Mouse (Mus musculus) brown adipose tissue, adult 24 weeks (tissue): Measurements from ENCODE around the gene Thsd4. TPM values are rescaled to one million over a fixed set of nuclear protein-coding genes. Genes with fewer than 3 reads are reported as not detected.

ENCODE experiments used
- H3K27ac ChIP-seq: fragments of 200-500 bp; replicated peaks from 2 replicates; pipeline ENCODE4 v1.5.1; 2012; ENCODE audit warnings: low read depth, mild to moderate bottlenecking, low read length
- H3K4me1 ChIP-seq: fragments of 200-500 bp; 2 replicates; pipeline ENCODE4 v1.6.1; 2012; ENCODE audit warnings: low read length, mixed read lengths; ENCODE audit not compliant: control insufficient read depth, insufficient read depth, insufficient read length
- H3K4me3 ChIP-seq: fragments of 200-500 bp; 2 replicates; pipeline ENCODE4 v1.5.1; 2012; ENCODE audit warnings: low read depth, mild to moderate bottlenecking, low read length, moderate library complexity; ENCODE audit not compliant: insufficient read depth
- polyA plus RNA-seq: library from polyadenylated mRNA; stranded (reverse); fragments of >200 nt; gene quantifications from 2 replicates; pipeline ENCODE4 v1.2.4, GENCODE M21; 2012; ENCODE audit not compliant: missing spikeins, insufficient read depth, insufficient read length

Gene Thsd4
- polyA plus RNA-seq, 1 experiment: 0.24 TPM

- H3K4me3 ChIP-seq: no peak overlapping the region
- no peaks in the 10 kb centered on the region for H3K4me1 ChIP-seq
- no peak overlapping the region for H3K27ac ChIP-seq
These were observed 249.9 kb downstream of the Thsd4 start for GRCm38 (mm10) chr9:60271940-60272339.

GRCm38 (mm10) chr9:60269807-60270206 lies 252.0 kb downstream of the Thsd4 start:
- Histone ChIP-seq H3K27ac (no peak overlapping the region), H3K4me1 (no peaks in the 10 kb centered on the region), H3K4me3 (no peak overlapping the region)

GRCm38 (mm10) chr9:60267273-60267626 lies 254.6 kb downstream of the Thsd4 start:
- Histone ChIP-seq H3K4me3 (no peak overlapping the region), H3K4me1 (peaks cover 2% of the 10 kb centered on the region; the same call in 1 of the 2 replicates)

GRCm38 (mm10) chr9:60266583-60267272 lies 255.1 kb downstream of the Thsd4 start:
- Histone ChIP-seq H3K4me1 (peaks cover 2% of the 10 kb centered on the region; the same call in 1 of the 2 replicates), H3K4me3 (no peak overlapping the region), H3K27ac (no peak overlapping the region)

More at GRCm38 (mm10) chr9:60267273-60267626, 254.6 kb downstream of the Thsd4 start:
- H3K27ac ChIP-seq: no peak overlapping the region

- H3K27ac ChIP-seq: no peak overlapping the region
- H3K4me3 ChIP-seq: no peak overlapping the region
These were observed 257.1 kb downstream of the Thsd4 start for GRCm38 (mm10) chr9:60264586-60265325.

GRCm38 (mm10) chr9:60262515-60263140 lies 259.2 kb downstream of the Thsd4 start:
- Histone ChIP-seq H3K4me1 (peaks cover 2% of the 10 kb centered on the region; the same call in 1 of the 2 replicates), H3K27ac (no peak overlapping the region), H3K4me3 (no peak overlapping the region)

More at GRCm38 (mm10) chr9:60264586-60265325, 257.1 kb downstream of the Thsd4 start:
- H3K4me1 ChIP-seq: peaks cover 2% of the 10 kb centered on the region; the same call in 1 of the 2 replicates

- H3K27ac ChIP-seq: no peak overlapping the region
These were observed 262.2 kb downstream of the Thsd4 start for GRCm38 (mm10) chr9:60259626-60260025.

GRCm38 (mm10) chr9:60251765-60252164 lies 270.1 kb downstream of the Thsd4 start:
- no peak overlapping the region for H3K27ac ChIP-seq

More at GRCm38 (mm10) chr9:60259626-60260025, 262.2 kb downstream of the Thsd4 start:
- Histone ChIP-seq H3K4me1 (peaks cover 2% of the 10 kb centered on the region; the same call in 1 of the 2 replicates), H3K4me3 (no peak overlapping the region)

GRCm38 (mm10) chr9:60250403-60250802 lies 271.4 kb downstream of the Thsd4 start:
- Histone ChIP-seq H3K4me3 (no peak overlapping the region), H3K27ac (no peak overlapping the region), H3K4me1 (no peaks in the 10 kb centered on the region)

More at GRCm38 (mm10) chr9:60251765-60252164, 270.1 kb downstream of the Thsd4 start:
- Histone ChIP-seq H3K4me1 (no peaks in the 10 kb centered on the region), H3K4me3 (no peak overlapping the region)

GRCm38 (mm10) chr9:60247998-60248397 lies 273.8 kb downstream of the Thsd4 start:
- Histone ChIP-seq H3K4me1 (no peaks in the 10 kb centered on the region), H3K4me3 (no peak overlapping the region), H3K27ac (no peak overlapping the region)

- no peak overlapping the region for H3K27ac ChIP-seq
- H3K4me3 ChIP-seq: no peak overlapping the region
These were observed 276.9 kb downstream of the Thsd4 start for GRCm38 (mm10) chr9:60244943-60245342.

GRCm38 (mm10) chr9:60243503-60243902 lies 278.3 kb downstream of the Thsd4 start:
- Histone ChIP-seq H3K4me3 (no peak overlapping the region), H3K27ac (no peak overlapping the region), H3K4me1 (no peaks in the 10 kb centered on the region)

More at GRCm38 (mm10) chr9:60244943-60245342, 276.9 kb downstream of the Thsd4 start:
- no peaks in the 10 kb centered on the region for H3K4me1 ChIP-seq

- no peak overlapping the region for H3K27ac ChIP-seq
- H3K4me1 ChIP-seq: no peaks in the 10 kb centered on the region
- H3K4me3 ChIP-seq: no peak overlapping the region
These were observed 284.2 kb downstream of the Thsd4 start for GRCm38 (mm10) chr9:60237667-60238066.

- Histone ChIP-seq H3K4me3 (no peak overlapping the region), H3K27ac (no peak overlapping the region), H3K4me1 (peaks cover 7% of the 10 kb centered on the region)
These were observed 285.7 kb downstream of the Thsd4 start for GRCm38 (mm10) chr9:60236155-60236554.
